Mouse (Mus musculus) intestine, postnatal 0 days (tissue): ENCODE measurements around the gene Eif2ak2. TPM values are rescaled to one million over a fixed set of nuclear protein-coding genes. Genes with fewer than 3 reads are reported as not detected.
A peak's percentile ranks its signal among the peaks of the same experiment; 100 is the strongest.

Experiments
- ATAC-seq: fragments of 200-750 bp; cut with Nextera tagmentation; 2 replicates; pipeline ENCODE4 v1.8.0; 2017; ENCODE audit warnings: mild to moderate bottlenecking, moderate TSS enrichment, moderate library complexity
- H3K27ac ChIP-seq: fragments of 300-500 bp; sonication (generic); 2 replicates; pipeline ENCODE4 v1.5.1; 2014; ENCODE audit warnings: mild to moderate bottlenecking, low read depth, low read length, moderate library complexity
- H3K27me3 ChIP-seq: fragments of 300-500 bp; sonication (generic); replicated peaks from 2 replicates; pipeline ENCODE4 v1.6.1; 2014; ENCODE audit warnings: low read length, mixed read lengths; ENCODE audit not compliant: control insufficient read depth, insufficient read depth
- H3K36me3 ChIP-seq: fragments of 300-500 bp; sonication (generic); 2 replicates; pipeline ENCODE4 v1.6.1; 2014; ENCODE audit warnings: mild to moderate bottlenecking, moderate library complexity; ENCODE audit not compliant: control insufficient read depth, insufficient read depth
- H3K4me1 ChIP-seq: fragments of 300-500 bp; sonication (generic); replicated peaks from 2 replicates; pipeline ENCODE4 v1.6.1; 2014; ENCODE audit warnings: antibody characterized with exemption, low read length, mixed read lengths; ENCODE audit not compliant: control insufficient read depth, insufficient read depth
- H3K4me2 ChIP-seq: fragments of 300-500 bp; sonication (generic); replicated peaks from 2 replicates; pipeline ENCODE4 v1.6.1; 2014; ENCODE audit warnings: low read depth, mild to moderate bottlenecking, moderate library complexity
- H3K4me3 ChIP-seq: fragments of 300-500 bp; sonication (generic); 2 replicates; pipeline ENCODE4 v1.5.1; 2014; ENCODE audit warnings: low read depth, low read length
- H3K9ac ChIP-seq: fragments of 300-500 bp; sonication (generic); 2 replicates; pipeline ENCODE4 v1.6.1; 2014; ENCODE audit warnings: mild to moderate bottlenecking, low read depth, low read length
- H3K9me3 ChIP-seq: fragments of 300-500 bp; sonication (generic); 2 replicates; pipeline ENCODE4 v1.6.1; 2016; ENCODE audit warnings: mixed run types; ENCODE audit not compliant: control insufficient read depth
- CTCF ChIP-seq: sonication (generic); IDR thresholded peaks from 2 replicates; pipeline ENCODE4 v1.5.1; 2016; ENCODE audit warnings: low read depth, mild to moderate bottlenecking, control low read depth, antibody characterized with exemption, moderate library complexity
- polyA plus RNA-seq: library from polyadenylated mRNA; unstranded; fragments of >200 nt; fragmentation: Nextera tagmentation; extraction: Ambion mirVana; gene quantifications from 2 replicates; pipeline ENCODE4 v1.2.1, GENCODE M21; 2015

The Eif2ak2 gene
- polyA plus RNA-seq, 1 experiment from 2014 or later, result 25.1 TPM

- Histone ChIP-seq H3K4me2 (no peak overlapping the region), H3K4me1 (no peaks in the 10 kb centered on the region), H3K27ac (no peak overlapping the region), H3K9ac (no peak overlapping the region), H3K9me3 (no peaks in the 10 kb centered on the region), H3K4me3 (no peak overlapping the region), H3K27me3 (no peaks in the 10 kb centered on the region), H3K36me3 (peaks cover 39% of the 10 kb centered on the region)
- no peak for ATAC-seq
- peak; percentile 77 for TF ChIP-seq CTCF
Observed at GRCm38 (mm10) chr17:78809019-78809418, 73.4 kb downstream of the Eif2ak2 start.

Other genes starting within 250 kb of the Eif2ak2 start
- gene Strn, start 145.4 kb downstream of the Eif2ak2 start, polyA plus RNA-seq, result 3.8 and 4.3 TPM in 2 replicates
- gene Heatr5b, start 47.2 kb downstream of the Eif2ak2 start, polyA plus RNA-seq, result 6.8 and 7.0 TPM in 2 replicates
- 64.7 and 65.1 TPM in 2 replicates for gene Gpatch11, start 47.0 kb downstream of the Eif2ak2 start, polyA plus RNA-seq
- 0.25 TPM in 2 replicates for gene Sult6b1, start 24.4 kb upstream of the Eif2ak2 start, polyA plus RNA-seq
- gene Cebpzos, start 33.9 kb upstream of the Eif2ak2 start, polyA plus RNA-seq, result 113 and 114 TPM in 2 replicates
- 30.8 and 36.0 TPM in 2 replicates for gene Cebpz, start 54.5 kb upstream of the Eif2ak2 start, polyA plus RNA-seq
- gene Ndufaf7, start 54.6 kb upstream of the Eif2ak2 start, polyA plus RNA-seq, result 24.1 and 29.7 TPM in 2 replicates
- gene Prkd3, start 138.2 kb upstream of the Eif2ak2 start, polyA plus RNA-seq, result 9.9 and 11.1 TPM in 2 replicates
- 23.9 and 24.8 TPM in 2 replicates for gene Qpct, start 169.3 kb upstream of the Eif2ak2 start, polyA plus RNA-seq